Mouse (Mus musculus): ENCODE results near the gene Pah. TPM values are rescaled to one million over a fixed set of nuclear protein-coding genes. Genes with fewer than 3 reads are reported as not detected.

Gene Pah
- not detected in 2 replicates for polyA plus RNA-seq (2015; fragmentation: Nextera tagmentation; extraction: Ambion mirVana)

DNA sequence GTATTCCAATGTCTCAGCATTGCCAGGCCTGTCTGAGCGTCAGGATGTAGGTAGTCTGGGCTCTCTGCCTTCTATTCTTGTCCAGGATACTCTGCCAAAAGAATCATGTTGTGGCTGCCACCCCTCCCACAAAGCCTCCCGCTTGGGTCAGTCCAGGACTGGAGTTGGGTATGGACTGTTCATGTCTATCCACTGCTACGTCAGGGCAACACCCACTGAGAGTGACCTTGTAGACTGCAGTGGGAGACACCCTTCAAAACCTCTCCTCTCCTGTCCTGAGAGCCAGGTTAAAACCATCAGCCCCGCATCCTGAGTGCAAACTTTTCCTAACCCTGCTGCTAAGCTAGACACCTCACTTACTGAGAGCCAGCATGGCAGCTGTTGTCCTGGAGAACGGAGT is at the start of gene Pah:
TSS of gene Pah (plus strand) at position 150 of the 400 bp plus-strand sequence.

DNA sequence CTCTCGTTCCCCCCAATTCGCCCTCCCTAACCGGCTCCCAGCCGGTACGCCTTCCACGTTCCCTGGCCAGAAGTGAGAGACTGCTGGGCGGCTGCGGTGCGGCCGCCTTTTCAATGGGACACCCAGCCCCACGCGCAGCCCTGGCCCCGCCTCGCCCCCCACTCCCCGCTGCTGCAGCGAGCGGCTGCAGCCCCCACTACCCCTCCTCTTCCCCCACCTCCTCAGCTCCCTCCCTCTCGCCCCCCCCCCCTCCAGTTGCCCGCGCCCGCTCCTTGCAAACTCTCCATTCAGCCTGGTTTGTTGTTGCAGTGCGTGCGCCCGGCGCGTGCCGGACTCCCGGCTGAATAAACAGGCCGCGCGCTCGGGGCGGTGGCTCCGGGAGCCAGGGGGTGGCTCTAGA is 28.0 kb upstream of the Pah start, which contains the start of gene Ascl1:
TSS of gene Ascl1 (minus strand) at position 85 of the 400 bp plus-strand sequence.

Other genes starting within 250 kb of the Pah start
- 0.12 TPM in 1 of 2 replicates, not detected in the other for gene Ascl1, start 28.1 kb upstream of the Pah start, polyA plus RNA-seq (2015; fragmentation: Nextera tagmentation; extraction: Ambion mirVana)